8 mouse cellular contexts compared by ENCODE assay signal in the genomic region with DNA sequence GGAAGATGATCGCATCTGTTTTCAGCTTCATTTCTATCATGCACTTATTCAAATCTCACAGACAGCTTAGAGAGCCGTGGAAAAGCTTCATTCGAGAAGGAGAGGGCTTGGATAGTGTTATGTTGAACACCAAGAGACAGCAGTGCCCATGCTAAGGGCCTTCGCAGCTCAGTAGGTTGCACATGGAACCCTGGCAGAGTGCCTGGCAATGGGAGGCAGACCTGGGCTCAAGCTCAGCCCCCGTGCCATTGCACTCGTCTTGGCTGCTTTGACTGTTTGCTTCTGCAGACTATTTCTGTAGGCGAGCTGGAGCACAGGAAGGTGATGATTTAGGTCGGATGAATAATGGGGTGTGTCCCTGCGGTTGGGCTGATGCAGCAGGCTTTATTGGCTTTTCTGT. TPM values are rescaled to one million over a fixed set of nuclear protein-coding genes. Genes with fewer than 3 reads are reported as not detected.
DNase-seq lines count a peak whose midpoint lies in the region; ATAC-seq and TF ChIP-seq lines count a peak whose summit lies in the region.

No protein-coding gene starts in this region.

- H3K79me2 ChIP-seq in liver, adult 2 months (ENCODE audit: control insufficient read depth, insufficient read depth, low read length), result peaks cover 3% of the 10 kb centered on the region; the same call in 1 of the 2 replicates

- H3K27me3 ChIP-seq in liver, adult 2 months (ENCODE audit: control insufficient read depth, insufficient read depth, low read length), result no peaks in the 10 kb centered on the region
- no peaks in the 10 kb centered on the region for H3K27me3 ChIP-seq in cerebellum, adult 2 months (ENCODE audit: control insufficient read depth, insufficient read depth, low read length)
- no peaks in the 10 kb centered on the region for H3K27me3 ChIP-seq in liver, postnatal 0 days (ENCODE audit: insufficient read depth, low read length)

- H3K36me3 ChIP-seq in liver, adult 2 months (ENCODE audit: control insufficient read depth, insufficient read depth, low read length), result peaks cover 5% of the 10 kb centered on the region; the same call in 1 of the 2 replicates
- peaks cover 13% of the 10 kb centered on the region for H3K36me3 ChIP-seq in liver, postnatal 0 days (replicated peaks; ENCODE audit: insufficient read depth, low read length)

- H3K4me1 ChIP-seq in liver, adult 2 months (ENCODE audit: control insufficient read depth, insufficient read depth, low read length), result peaks cover 4% of the 10 kb centered on the region
- peaks cover 22% of the 10 kb centered on the region for H3K4me1 ChIP-seq in cerebellum, adult 2 months (ENCODE audit: control insufficient read depth, insufficient read depth, low read length)
- H3K4me1 ChIP-seq in liver, postnatal 0 days (ENCODE audit: insufficient read depth), result peaks cover under 1% of the 10 kb centered on the region

- H3K4me3 ChIP-seq in liver, adult 2 months (ENCODE audit: insufficient read depth, low read depth, low read length), result no peak overlapping the region
- no peak overlapping the region for H3K4me3 ChIP-seq in cerebellum, adult 2 months (replicated peaks; ENCODE audit: insufficient read depth, low read depth, low read length)
- H3K4me3 ChIP-seq in liver, postnatal 0 days (ENCODE audit: low read depth, low read length), result no peak overlapping the region

- no peak for ATAC-seq in megakaryocyte progenitor cell, adult 5-6 weeks (replicated peaks; ENCODE audit: poor library complexity)
- ATAC-seq in liver, postnatal 0 days, result no peak

- TF ChIP-seq POLR2A in liver, adult 2 months (IDR thresholded peaks at IDR 0.05; ENCODE audit: extremely low read depth, insufficient read depth, low read length), result no peak
- TF ChIP-seq POLR2A in cerebellum, adult 2 months (IDR thresholded peaks at IDR 0.05; ENCODE audit: borderline replicate concordance, insufficient read depth, low read length), result no peak

- TF ChIP-seq EP300 in liver, postnatal 0 days (IDR thresholded peaks at IDR 0.05; ENCODE audit: low read depth), result no peak

- WGBS in liver, adult 2 months, result 38% methylated on average over 9 of the region's 9 CpGs
- 11% methylated on average over 9 of the region's 9 CpGs for WGBS in cerebellum, adult 2 months
- WGBS in liver, postnatal 0 days (ENCODE audit: insufficient replicate concordance), result 71% methylated on average over 9 of the region's 9 CpGs

- no peak overlapping the region for H3K9ac ChIP-seq in liver, adult 2 months (ENCODE audit: low read depth, low read length)
- H3K9ac ChIP-seq in liver, postnatal 0 days (replicated peaks), result no peak overlapping the region

- no peaks in the 10 kb centered on the region for H3K9me3 ChIP-seq in liver, postnatal 0 days (ENCODE audit: low read length)

- no peak overlapping the region for H3K4me2 ChIP-seq in liver, postnatal 0 days (ENCODE audit: low read depth, low read length)

- DNase-seq in liver, adult 2 months (ENCODE audit: extremely low read depth, low read depth, low spot score), result peak; percentile 50
- DNase-seq in liver, result no peak
- peak; percentile 61 to 67 for DNase-seq in cerebellum, adult 2 months
- DNase-seq in frontal cortex, postnatal 36 days (ENCODE audit: low spot score in 2 of 2), result peak; percentile 41 to 42
- peak; percentile 42 to 62 for DNase-seq in layer of hippocampus, postnatal 10 days (ENCODE audit: low spot score in 2 of 2)
- DNase-seq in liver, postnatal 0 days, result no peak
- DNase-seq in urinary bladder, adult 2 months (ENCODE audit: low spot score), result no peak

- H3K27ac ChIP-seq in liver, adult 2 months (replicated peaks; ENCODE audit: insufficient read depth, low read depth, low read length), result no peak overlapping the region
- H3K27ac ChIP-seq in cerebellum, adult 2 months (ENCODE audit: insufficient read depth, low read length), result no peak overlapping the region
- H3K27ac ChIP-seq in liver, postnatal 0 days (ENCODE audit: low read depth), result no peak overlapping the region

- TF ChIP-seq CTCF in liver, adult 2 months (IDR thresholded peaks at IDR 0.05; ENCODE audit: low read depth, low read length), result no peak
- TF ChIP-seq CTCF in cerebellum, adult 2 months (IDR thresholded peaks at IDR 0.05; ENCODE audit: borderline replicate concordance, insufficient read depth, low read depth, low read length), result no peak
- TF ChIP-seq CTCF in liver, postnatal 0 days (IDR thresholded peaks at IDR 0.05; ENCODE audit: low read depth), result no peak

RNA-seq across cellular contexts. Expression of gene Dstyk, which starts 14.4 kb away (rescaled TPM):
- 8.9 and 10.1 TPM in 2 replicates for total RNA-seq in liver, adult 2 months (2014; rRNA removed)
- 3.6 and 4.1 TPM in 2 replicates for polyA plus RNA-seq in liver, adult 2 months (2012; rRNA removed)
- polyA plus RNA-seq in cerebellum, adult 2 months (2012; rRNA removed), result 32.6 and 36.5 TPM in 2 replicates
- total RNA-seq in layer of hippocampus, postnatal 10 days (2021), result 10 to 100 TPM; 31.0 to 34.9 TPM
- 14.2 and 20.1 TPM in 2 replicates for total RNA-seq in megakaryocyte progenitor cell, adult 5-6 weeks (2015)
- total RNA-seq in megakaryocyte progenitor cell, adult 5-6 weeks (2017), result 16.0 and 22.3 TPM in 2 replicates
- polyA plus RNA-seq in liver, postnatal 0 days (2015; fragmentation: Nextera tagmentation; extraction: Ambion mirVana), result 2.3 and 2.9 TPM in 2 replicates
- polyA plus RNA-seq in urinary bladder, adult 2 months (2012; rRNA removed), result 20.2 and 20.8 TPM in 2 replicates

RNA-seq across cellular contexts. Expression of gene Tmcc2, which starts 40.6 kb away (rescaled TPM):
- 1.6 and 1.9 TPM in 2 replicates for total RNA-seq in liver, adult 2 months (2014; rRNA removed)
- polyA plus RNA-seq in liver, adult 2 months (2012; rRNA removed), result 2.2 and 2.5 TPM in 2 replicates
- polyA plus RNA-seq in cerebellum, adult 2 months (2012; rRNA removed), result 150 and 157 TPM in 2 replicates
- total RNA-seq in layer of hippocampus, postnatal 10 days (2021), result 100 to 1,000 TPM; 171 to 181 TPM
- total RNA-seq in megakaryocyte progenitor cell, adult 5-6 weeks (2015), result 2.9 and 6.1 TPM in 2 replicates
- 5.5 and 6.0 TPM in 2 replicates for total RNA-seq in megakaryocyte progenitor cell, adult 5-6 weeks (2017)
- polyA plus RNA-seq in liver, postnatal 0 days (2015; fragmentation: Nextera tagmentation; extraction: Ambion mirVana), result 154 TPM in 2 replicates
- polyA plus RNA-seq in urinary bladder, adult 2 months (2012; rRNA removed), result 7.9 and 9.8 TPM in 2 replicates

RNA-seq across cellular contexts. Expression of gene Rbbp5, which starts 45.4 kb away (rescaled TPM):
- total RNA-seq in liver, adult 2 months (2014; rRNA removed), result 21.4 and 21.7 TPM in 2 replicates
- 10.2 and 10.5 TPM in 2 replicates for polyA plus RNA-seq in liver, adult 2 months (2012; rRNA removed)
- 68.1 and 72.4 TPM in 2 replicates for polyA plus RNA-seq in cerebellum, adult 2 months (2012; rRNA removed)
- 10 to 100 TPM; 36.8 to 37.3 TPM for total RNA-seq in layer of hippocampus, postnatal 10 days (2021)
- 47.7 and 50.0 TPM in 2 replicates for total RNA-seq in megakaryocyte progenitor cell, adult 5-6 weeks (2015)
- 51.8 and 72.9 TPM in 2 replicates for total RNA-seq in megakaryocyte progenitor cell, adult 5-6 weeks (2017)
- 12.4 and 13.1 TPM in 2 replicates for polyA plus RNA-seq in liver, postnatal 0 days (2015; fragmentation: Nextera tagmentation; extraction: Ambion mirVana)
- polyA plus RNA-seq in urinary bladder, adult 2 months (2012; rRNA removed), result 29.5 and 31.6 TPM in 2 replicates

Comparison
In these comparisons a context has a peak if more than half of its experiments do, and no peak if none do; other contexts are left out.
1. DNase-seq: peak in liver, adult 2 months (single experiment), cerebellum, adult 2 months (2 of 2), frontal cortex, postnatal 36 days (2 of 2) and layer of hippocampus, postnatal 10 days (2 of 2); none in liver (single experiment), liver, postnatal 0 days (single experiment) and urinary bladder, adult 2 months (single experiment).
2. RNA of gene Tmcc2, which starts 40.6 kb away (polyA plus RNA-seq): 150 to 157 TPM in cerebellum, adult 2 months and 154 TPM in liver, postnatal 0 days; 7.9 to 9.8 TPM in urinary bladder, adult 2 months and 2.2 to 2.5 TPM in liver, adult 2 months; every median in the first group is over 10 times any median in the second.